In genomic region chr9:65755673-65756375, GRCm38 (mm10) we compare ENCODE assay signal across 19 mouse cellular contexts.
DNase-seq lines count a peak whose midpoint lies in the region; ATAC-seq lines count a peak whose summit lies in the region.
"Had no signal": no experiment of that assay in that cellular context is flagged by ENCODE, and none has a peak within 500 bp of the region (broad histone marks: within the 10 kb centered on the region; RNA-seq: fewer than 3 reads in every experiment).

No protein-coding gene starts in this region.

- DNase-seq in heart, embryonic 10.5 days (ENCODE audit: low spot score), result peak; percentile 48
- no peak for DNase-seq in heart, postnatal 25 days (ENCODE audit: low spot score)
- DNase-seq in midbrain, embryonic 11.5 days (ENCODE audit: low spot score, missing footprints), result no peak
- DNase-seq in retina, postnatal 1 day, result peak; percentile 65
- DNase-seq in embryo, embryonic 11 days, result no peak
- DNase-seq in testis, postnatal 14 days (ENCODE audit: low spot score), result no peak
- DNase-seq: B cell, adult 2 months; cerebellum, adult 9-11 months; gastrocnemius, postnatal 10 days; heart, postnatal 14 days; kidney, postnatal 4 days; lung, adult 2 months; lung, postnatal 4 days; thymus, adult 18-20 months had no signal

- no peak overlapping the region for H3K27ac ChIP-seq in heart, embryonic 10.5 days
- peak overlapping the region; percentile 39; the same call in 1 of the 2 replicates for H3K27ac ChIP-seq in midbrain, embryonic 13.5 days
- H3K27ac ChIP-seq in midbrain, embryonic 11.5 days (ENCODE audit: low read depth, low read length), result no peak overlapping the region
- peak overlapping the region; percentile 59 for H3K27ac ChIP-seq in hindbrain, embryonic 15.5 days (replicated peaks)
- H3K27ac ChIP-seq: embryonic facial prominence, embryonic 15.5 days; intestine, embryonic 15.5 days; neural tube, embryonic 12.5 days had no signal

- intact Hi-C loops in heart, postnatal 25 days (cut with DNase I), result loop anchor here (2.0 to 5.0 kb wide), 2 partner anchors 36 to 73 kb away; no protein-coding TSS in a partner anchor

- peaks cover 25% of the 10 kb centered on the region for H3K4me1 ChIP-seq in heart, embryonic 10.5 days
- H3K4me1 ChIP-seq in midbrain, embryonic 13.5 days (replicated peaks), result peaks cover 15% of the 10 kb centered on the region
- H3K4me1 ChIP-seq in midbrain, embryonic 11.5 days (ENCODE audit: control insufficient read depth, insufficient read depth, low read length), result no peaks in the 10 kb centered on the region
- peaks cover 22% of the 10 kb centered on the region for H3K4me1 ChIP-seq in hindbrain, embryonic 15.5 days (replicated peaks)
- H3K4me1 ChIP-seq: embryonic facial prominence, embryonic 15.5 days; intestine, embryonic 15.5 days had no signal

- no peaks in the 10 kb centered on the region for H3K27me3 ChIP-seq in heart, embryonic 10.5 days (ENCODE audit: insufficient read depth, poor library complexity, severe bottlenecking)
- H3K27me3 ChIP-seq in midbrain, embryonic 13.5 days, result no peaks in the 10 kb centered on the region
- no peaks in the 10 kb centered on the region for H3K27me3 ChIP-seq in midbrain, embryonic 11.5 days (ENCODE audit: control insufficient read depth, insufficient read depth, low read length)
- no peaks in the 10 kb centered on the region for H3K27me3 ChIP-seq in hindbrain, embryonic 15.5 days
- H3K27me3 ChIP-seq: embryonic facial prominence, embryonic 15.5 days; intestine, embryonic 15.5 days; neural tube, embryonic 12.5 days had no signal

- 87% methylated on average over 7 of the region's 7 CpGs for WGBS in heart, embryonic 10.5 days
- 68% methylated on average over 7 of the region's 7 CpGs for WGBS in midbrain, embryonic 13.5 days
- 96% methylated on average over 7 of the region's 7 CpGs for WGBS in midbrain, embryonic 11.5 days
- WGBS in hindbrain, embryonic 15.5 days, result 52% methylated on average over 7 of the region's 7 CpGs

- H3K9me3 ChIP-seq in heart, embryonic 10.5 days, result no peaks in the 10 kb centered on the region
- H3K9me3 ChIP-seq in midbrain, embryonic 13.5 days, result no peaks in the 10 kb centered on the region
- no peaks in the 10 kb centered on the region for H3K9me3 ChIP-seq in midbrain, embryonic 11.5 days (ENCODE audit: control insufficient read depth, low read length)
- no peaks in the 10 kb centered on the region for H3K9me3 ChIP-seq in hindbrain, embryonic 15.5 days
- H3K9me3 ChIP-seq: embryonic facial prominence, embryonic 15.5 days; intestine, embryonic 15.5 days; neural tube, embryonic 12.5 days had no signal

- ATAC-seq in midbrain, embryonic 13.5 days, result no peak
- ATAC-seq in midbrain, embryonic 11.5 days (ENCODE audit: low FRiP score), result no peak
- ATAC-seq in hindbrain, embryonic 15.5 days (ENCODE audit: low FRiP score, low read depth), result 0 out of 2 replicates have a peak, but pooled peaks have one; percentile 30
- ATAC-seq: intestine, embryonic 15.5 days had no signal

- no peak overlapping the region for H3K9ac ChIP-seq in midbrain, embryonic 13.5 days (replicated peaks)
- H3K9ac ChIP-seq in midbrain, embryonic 11.5 days (ENCODE audit: low read length), result no peak overlapping the region
- no peak overlapping the region for H3K9ac ChIP-seq in hindbrain, embryonic 15.5 days
- H3K9ac ChIP-seq: embryonic facial prominence, embryonic 15.5 days; intestine, embryonic 15.5 days; neural tube, embryonic 12.5 days had no signal

- no peak overlapping the region for H3K4me2 ChIP-seq in midbrain, embryonic 13.5 days (replicated peaks)
- H3K4me2 ChIP-seq in midbrain, embryonic 11.5 days, result no peak overlapping the region
- no peak overlapping the region for H3K4me2 ChIP-seq in hindbrain, embryonic 15.5 days
- H3K4me2 ChIP-seq: embryonic facial prominence, embryonic 15.5 days; intestine, embryonic 15.5 days; neural tube, embryonic 12.5 days had no signal

- no peak overlapping the region for H3K4me3 ChIP-seq in heart, embryonic 10.5 days
- H3K4me3 ChIP-seq in midbrain, embryonic 13.5 days (replicated peaks), result no peak overlapping the region
- no peak overlapping the region for H3K4me3 ChIP-seq in midbrain, embryonic 11.5 days (ENCODE audit: low read depth, low read length)
- H3K4me3 ChIP-seq in hindbrain, embryonic 15.5 days, result no peak overlapping the region
- H3K4me3 ChIP-seq: embryonic facial prominence, embryonic 15.5 days; intestine, embryonic 15.5 days; neural tube, embryonic 12.5 days had no signal

- H3K36me3 ChIP-seq in heart, embryonic 10.5 days, result peaks cover 6% of the 10 kb centered on the region; the same call in 1 of the 2 replicates
- H3K36me3 ChIP-seq in midbrain, embryonic 13.5 days, result no peaks in the 10 kb centered on the region
- no peaks in the 10 kb centered on the region for H3K36me3 ChIP-seq in midbrain, embryonic 11.5 days (ENCODE audit: control insufficient read depth, insufficient read depth, low read length)
- no peaks in the 10 kb centered on the region for H3K36me3 ChIP-seq in hindbrain, embryonic 15.5 days
- H3K36me3 ChIP-seq: embryonic facial prominence, embryonic 15.5 days; intestine, embryonic 15.5 days had no signal

Comparison
In these comparisons a context has a peak if more than half of its experiments do, and no peak if none do; other contexts are left out.
1. DNase-seq: peak in heart, embryonic 10.5 days (single experiment) and retina, postnatal 1 day (single experiment); none in heart, postnatal 25 days (single experiment), midbrain, embryonic 11.5 days (single experiment), embryo, embryonic 11 days (single experiment) and testis, postnatal 14 days (single experiment).
2. H3K27ac ChIP-seq: peak in midbrain, embryonic 13.5 days (single experiment) and hindbrain, embryonic 15.5 days (single experiment); none in heart, embryonic 10.5 days (single experiment) and midbrain, embryonic 11.5 days (single experiment).